ENCODE assay signal across 26 mouse cellular contexts in the genomic region with DNA sequence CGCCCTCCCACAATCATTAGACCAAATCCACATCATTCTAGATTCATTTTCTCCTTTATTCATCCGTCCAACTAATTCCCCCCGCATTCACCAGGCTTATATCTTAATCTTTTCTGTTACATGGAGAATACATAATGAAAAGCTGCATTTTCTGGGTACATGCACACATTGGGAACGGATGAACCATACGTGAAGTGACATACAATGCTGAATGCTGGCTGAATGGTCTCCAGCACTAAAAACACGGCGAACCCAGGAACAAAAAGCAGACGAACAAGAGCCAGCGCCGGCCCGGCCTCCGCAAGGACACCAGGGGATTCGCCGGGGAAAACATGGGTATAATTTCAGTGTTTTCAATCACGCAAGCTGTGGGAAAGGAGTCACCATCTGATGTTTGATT. TPM values are rescaled to one million over a fixed set of nuclear protein-coding genes. Genes with fewer than 3 reads are reported as not detected.
DNase-seq lines count a peak whose midpoint lies in the region; ATAC-seq and TF ChIP-seq lines count a peak whose summit lies in the region.
"Had no signal": no experiment of that assay in that cellular context is flagged by ENCODE, and none has a peak within 500 bp of the region (broad histone marks: within the 10 kb centered on the region; RNA-seq: fewer than 3 reads in every experiment).

No protein-coding gene starts in this region.

- DNase-seq in embryonic facial prominence, embryonic 10.5 days (ENCODE audit: low spot score): peak; percentile 20
- peak; percentile 58 for DNase-seq in retina, embryonic 14.5 days (ENCODE audit: low spot score)
- no peak for DNase-seq in adrenal gland, postnatal 4 days (ENCODE audit: low spot score in 2 of 2)
- DNase-seq in cerebellum, adult 18-20 months: no peak
- no peak for DNase-seq in layer of hippocampus, adult 2 months (ENCODE audit: low spot score in 2 of 2)
- DNase-seq: cerebellum, adult 9-10 months; kidney, adult 11 months; kidney, postnatal 14 days; liver, postnatal 0 days; lung, postnatal 14 days; right cerebral cortex, postnatal 25 days; thymus, adult 2 months had no signal

- ATAC-seq in hindbrain, embryonic 16.5 days: no peak
- no peak for ATAC-seq in hindbrain, embryonic 13.5 days (ENCODE audit: low FRiP score)
- peak; percentile 34 for ATAC-seq in forebrain, embryonic 16.5 days
- ATAC-seq: liver, postnatal 0 days had no signal

- no peak for TF ChIP-seq CTCF in layer of hippocampus, adult 2 months (conservative IDR thresholded peaks at IDR 0.05)

- no peak overlapping the region for H3K4me3 ChIP-seq in hindbrain, embryonic 16.5 days (ENCODE audit: low read length)
- H3K4me3 ChIP-seq in hindbrain, embryonic 13.5 days: no peak overlapping the region
- no peak overlapping the region for H3K4me3 ChIP-seq in embryonic facial prominence, embryonic 10.5 days
- H3K4me3 ChIP-seq in forebrain, embryonic 16.5 days (replicated peaks; ENCODE audit: low read length): no peak overlapping the region
- no peak overlapping the region for H3K4me3 ChIP-seq in layer of hippocampus, adult 2 months
- H3K4me3 ChIP-seq: hindbrain, embryonic 15.5 days; left cerebral cortex, adult 2 months; neural tube, embryonic 13.5 days had no signal

- H3K27me3 ChIP-seq in hindbrain, embryonic 16.5 days (replicated peaks; ENCODE audit: control insufficient read depth, insufficient read depth, low read length): peaks cover 47% of the 10 kb centered on the region
- peaks cover 100% of the 10 kb centered on the region for H3K27me3 ChIP-seq in hindbrain, embryonic 13.5 days
- peaks cover 95% of the 10 kb centered on the region for H3K27me3 ChIP-seq in embryonic facial prominence, embryonic 10.5 days (replicated peaks; ENCODE audit: low read depth, poor library complexity, severe bottlenecking)
- H3K27me3 ChIP-seq in forebrain, embryonic 16.5 days (replicated peaks; ENCODE audit: control insufficient read depth, insufficient read depth, low read length): peaks cover 37% of the 10 kb centered on the region

- H3K4me1 ChIP-seq in hindbrain, embryonic 16.5 days (ENCODE audit: control insufficient read depth, insufficient read depth, low read depth, low read length): peaks cover 15% of the 10 kb centered on the region
- peaks cover 34% of the 10 kb centered on the region for H3K4me1 ChIP-seq in hindbrain, embryonic 13.5 days (replicated peaks)
- H3K4me1 ChIP-seq in embryonic facial prominence, embryonic 10.5 days: peaks cover 30% of the 10 kb centered on the region
- H3K4me1 ChIP-seq in forebrain, embryonic 16.5 days (replicated peaks; ENCODE audit: control insufficient read depth, insufficient read depth, low read length): peaks cover 46% of the 10 kb centered on the region

- WGBS in hindbrain, embryonic 16.5 days: 16% methylated on average over 15 of the region's 15 CpGs
- 20% methylated on average over 15 of the region's 15 CpGs for WGBS in hindbrain, embryonic 13.5 days
- WGBS in embryonic facial prominence, embryonic 10.5 days: 53% methylated on average over 15 of the region's 15 CpGs
- WGBS in forebrain, embryonic 16.5 days: 9% methylated on average over 15 of the region's 15 CpGs

- H3K36me3 ChIP-seq in hindbrain, embryonic 16.5 days (ENCODE audit: control insufficient read depth, insufficient read depth, low read length): no peaks in the 10 kb centered on the region
- H3K36me3 ChIP-seq in hindbrain, embryonic 13.5 days: no peaks in the 10 kb centered on the region
- no peaks in the 10 kb centered on the region for H3K36me3 ChIP-seq in embryonic facial prominence, embryonic 10.5 days (replicated peaks)
- H3K36me3 ChIP-seq in forebrain, embryonic 16.5 days (ENCODE audit: control insufficient read depth, insufficient read depth): no peaks in the 10 kb centered on the region
- H3K36me3 ChIP-seq: hindbrain, embryonic 15.5 days; neural tube, embryonic 13.5 days had no signal

- no peak overlapping the region for H3K9ac ChIP-seq in hindbrain, embryonic 16.5 days (ENCODE audit: low read depth, low read length)
- no peak overlapping the region for H3K9ac ChIP-seq in hindbrain, embryonic 13.5 days
- H3K9ac ChIP-seq in forebrain, embryonic 16.5 days (replicated peaks; ENCODE audit: low read depth, low read length): no peak overlapping the region
- H3K9ac ChIP-seq: hindbrain, embryonic 15.5 days; liver, postnatal 0 days; neural tube, embryonic 13.5 days had no signal

- H3K4me2 ChIP-seq in hindbrain, embryonic 16.5 days (ENCODE audit: low read length): peak overlapping the region; percentile 16; the same call in 1 of the 2 replicates
- H3K4me2 ChIP-seq in hindbrain, embryonic 13.5 days: no peak overlapping the region
- H3K4me2 ChIP-seq in forebrain, embryonic 16.5 days (ENCODE audit: low read length): peak overlapping the region; percentile 41
- H3K4me2 ChIP-seq: hindbrain, embryonic 15.5 days; neural tube, embryonic 13.5 days had no signal

- H3K27ac ChIP-seq in hindbrain, embryonic 16.5 days (ENCODE audit: low read depth, low read length): no peak overlapping the region
- no peak overlapping the region for H3K27ac ChIP-seq in hindbrain, embryonic 13.5 days
- no peak overlapping the region for H3K27ac ChIP-seq in embryonic facial prominence, embryonic 10.5 days (replicated peaks)
- H3K27ac ChIP-seq in forebrain, embryonic 16.5 days (ENCODE audit: low read length): no peak overlapping the region; the same call in 1 of the 2 replicates
- no peak overlapping the region for H3K27ac ChIP-seq in layer of hippocampus, adult 2 months
- H3K27ac ChIP-seq: hindbrain, embryonic 15.5 days; left cerebral cortex, adult 2 months; neural tube, embryonic 13.5 days had no signal

- H3K9me3 ChIP-seq in hindbrain, embryonic 16.5 days (ENCODE audit: control insufficient read depth, low read length): no peaks in the 10 kb centered on the region
- no peaks in the 10 kb centered on the region for H3K9me3 ChIP-seq in hindbrain, embryonic 13.5 days
- H3K9me3 ChIP-seq in embryonic facial prominence, embryonic 10.5 days: no peaks in the 10 kb centered on the region
- H3K9me3 ChIP-seq in forebrain, embryonic 16.5 days (ENCODE audit: control insufficient read depth, low read length): no peaks in the 10 kb centered on the region
- H3K9me3 ChIP-seq: hindbrain, embryonic 15.5 days; neural tube, embryonic 13.5 days had no signal

RNA-seq across cellular contexts. Expression of a gene that starts 52.0 kb away (rescaled TPM):
- polyA plus RNA-seq in hindbrain, embryonic 16.5 days (2015; fragmentation: Nextera tagmentation; extraction: Ambion mirVana): 6.1 and 11.4 TPM in 2 replicates
- 4.0 and 4.4 TPM in 2 replicates for polyA plus RNA-seq in hindbrain, embryonic 13.5 days (2015; fragmentation: Nextera tagmentation; extraction: Ambion mirVana)
- polyA plus RNA-seq in embryonic facial prominence, embryonic 10.5 days (2016; fragmentation: Nextera tagmentation; extraction: Ambion mirVana): 2.3 and 3.4 TPM in 2 replicates
- polyA plus RNA-seq in forebrain, embryonic 16.5 days (2015; fragmentation: Nextera tagmentation; extraction: Ambion mirVana): 4.7 and 5.7 TPM in 2 replicates
- under 1 TPM in 1 of 2 experiments, not detected in 1; 0.11 TPM for total RNA-seq in adrenal gland, postnatal 4 days (2021)
- total RNA-seq in layer of hippocampus, adult 2 months (2021): 10 to 100 TPM; 25.2 to 27.1 TPM
- total RNA-seq: CH12.LX; common myeloid progenitor, adult 5-6 weeks; gastrocnemius, adult 18-20 months; gastrocnemius, postnatal 4 days; liver, adult 2 months; MEL had no signal
- polyA plus RNA-seq: heart, embryonic 16.5 days; liver, adult 2 months; liver, postnatal 0 days; stomach, embryonic 14.5 days had no signal

Comparison
In these comparisons a context has a peak if more than half of its experiments do, and no peak if none do; other contexts are left out.
1. DNase-seq: peak in embryonic facial prominence, embryonic 10.5 days (single experiment) and retina, embryonic 14.5 days (single experiment); none in adrenal gland, postnatal 4 days (0 of 2), cerebellum, adult 18-20 months (0 of 2) and layer of hippocampus, adult 2 months (0 of 2).